Mouse (Mus musculus): ENCODE measurements around the gene Hils1. TPM values are rescaled to one million over a fixed set of nuclear protein-coding genes. Genes with fewer than 3 reads are reported as not detected.
A peak's percentile ranks its signal among the peaks of the same experiment; 100 is the strongest.

Gene Hils1
- polyA plus RNA-seq, 1 experiment from 2014 or later = not detected

DNA sequence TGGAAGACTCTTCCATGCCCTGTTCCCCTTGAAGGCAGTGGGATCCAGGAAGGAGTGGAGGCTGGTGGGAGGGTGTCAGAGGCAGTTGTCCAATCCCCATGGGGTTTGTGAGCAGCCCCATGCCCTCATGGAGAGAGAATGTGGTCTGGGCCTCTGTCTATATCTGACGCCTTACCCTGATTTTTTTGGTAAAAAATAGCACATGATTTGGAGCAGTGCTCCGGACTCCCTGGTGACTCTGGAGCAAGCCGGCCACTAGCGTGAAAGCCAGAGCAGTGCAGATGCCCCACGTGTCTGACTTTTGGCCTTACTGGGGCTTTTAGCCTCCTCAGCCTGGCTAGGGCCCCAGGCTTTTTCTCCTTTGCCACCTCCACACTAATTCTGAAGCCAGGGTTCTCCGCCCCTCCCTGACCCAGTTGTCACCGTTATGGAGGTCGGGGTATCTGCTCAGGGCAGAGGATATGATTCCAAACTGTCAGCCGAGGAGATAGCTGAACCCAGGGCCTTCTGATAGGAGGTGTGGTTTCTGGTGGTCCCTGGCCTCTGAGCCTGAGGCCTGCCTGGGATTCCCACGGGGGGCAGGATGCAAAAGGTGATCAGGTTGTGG, 26.9 kb downstream of the Hils1 start:
- peaks cover 18% of the 10 kb centered on the region for H3K36me3 ChIP-seq (ENCODE audit: control insufficient read depth, insufficient read depth, low read length)
- H3K27ac ChIP-seq (ENCODE audit: low read length) = peak overlapping the region; percentile 41; the same call in 1 of the 2 replicates
- peak overlapping the region; percentile 93 for H3K9ac ChIP-seq (ENCODE audit: low read length)
- peaks cover 45% of the 10 kb centered on the region for H3K4me1 ChIP-seq (replicated peaks; ENCODE audit: control insufficient read depth, insufficient read depth, low read length)
- no peak for ATAC-seq (ENCODE audit: low read depth)
- H3K4me2 ChIP-seq (ENCODE audit: low read depth, low read length) = peak overlapping the region; percentile 96
- peak overlapping the region; percentile 89 for H3K4me3 ChIP-seq (ENCODE audit: low read length)
- no peaks in the 10 kb centered on the region for H3K9me3 ChIP-seq (ENCODE audit: control insufficient read depth, low read length)
- 36% methylated on average over 10 of the region's 10 CpGs for WGBS
- no peaks in the 10 kb centered on the region for H3K27me3 ChIP-seq (ENCODE audit: control insufficient read depth, insufficient read depth, low read depth, low read length)

DNA sequence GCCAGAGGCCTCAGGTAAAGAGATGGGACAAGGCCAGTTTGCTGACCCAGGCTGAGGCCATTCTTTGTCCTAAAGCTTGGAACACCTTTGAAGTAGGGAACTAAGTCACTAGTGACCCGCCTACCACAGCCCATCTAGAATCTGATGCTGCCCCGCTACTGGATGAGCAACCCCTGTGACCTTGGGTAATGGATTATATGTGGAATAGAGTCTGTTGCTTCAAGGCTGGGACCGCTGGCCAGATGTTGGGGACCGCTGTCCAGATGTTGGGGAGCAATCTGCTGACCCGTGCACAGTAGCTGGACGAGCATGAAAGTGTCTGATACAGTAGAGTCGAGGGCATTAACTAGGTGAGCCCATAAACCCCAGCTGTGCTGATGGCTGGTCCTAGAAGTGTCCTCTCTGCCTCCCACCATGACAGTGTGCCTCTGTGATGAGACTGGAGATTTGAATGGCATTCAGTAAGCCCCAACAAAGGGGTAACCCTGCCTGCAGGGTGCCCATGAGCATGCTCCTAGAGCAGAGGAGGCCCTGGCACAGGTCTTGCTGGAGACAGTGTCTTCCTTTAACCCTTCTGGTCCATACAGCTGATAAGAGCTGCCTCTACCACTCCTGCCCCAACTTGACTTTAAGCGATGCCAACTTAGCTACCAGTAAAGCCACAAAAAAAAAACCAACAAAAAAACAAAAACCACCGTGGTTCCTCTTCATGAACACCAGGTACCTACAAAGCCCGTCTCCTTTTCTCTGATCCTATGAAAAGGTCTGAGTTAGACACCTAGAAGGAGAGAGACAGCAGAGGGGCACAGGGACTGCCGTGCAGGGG, 27.8 kb downstream of the Hils1 start:
- Histone ChIP-seq H3K4me2 (ENCODE audit: low read depth, low read length) (peak overlapping the region; percentile 96), H3K9ac (ENCODE audit: low read length) (peak overlapping the region; percentile 93), H3K9me3 (ENCODE audit: control insufficient read depth, low read length) (no peaks in the 10 kb centered on the region), H3K27ac (ENCODE audit: low read length) (no peak overlapping the region), H3K4me1 (replicated peaks; ENCODE audit: control insufficient read depth, insufficient read depth, low read length) (peaks cover 41% of the 10 kb centered on the region), H3K4me3 (ENCODE audit: low read length) (peak overlapping the region; percentile 89), H3K27me3 (ENCODE audit: control insufficient read depth, insufficient read depth, low read depth, low read length) (no peaks in the 10 kb centered on the region), H3K36me3 (ENCODE audit: control insufficient read depth, insufficient read depth, low read length) (peaks cover 18% of the 10 kb centered on the region)
- WGBS = 74% methylated on average over 11 of the region's 11 CpGs
- ATAC-seq (ENCODE audit: low read depth) = no peak

DNA sequence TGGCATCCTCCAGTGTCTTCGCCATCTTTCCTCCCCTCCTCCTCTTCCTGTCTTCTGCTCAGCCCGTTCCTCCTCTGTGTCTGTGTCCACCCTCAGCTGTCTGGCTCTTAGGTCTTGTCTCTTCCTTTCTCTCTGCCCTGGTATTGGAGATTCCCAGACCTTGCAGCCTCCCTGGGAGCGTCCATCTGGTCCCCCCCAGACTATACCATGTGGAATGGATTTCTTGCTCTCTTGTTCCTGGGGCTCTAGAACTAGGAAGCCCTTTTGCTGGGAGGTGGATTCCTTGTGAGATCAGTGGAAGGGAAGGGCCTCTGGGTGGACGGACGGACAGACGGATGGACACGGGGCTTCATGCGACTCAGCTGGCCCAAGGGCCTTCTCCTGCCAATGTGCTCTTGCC, 28.7 kb downstream of the Hils1 start:
- no peaks in the 10 kb centered on the region for H3K9me3 ChIP-seq (ENCODE audit: control insufficient read depth, low read length)
- peaks cover 44% of the 10 kb centered on the region for H3K4me1 ChIP-seq (replicated peaks; ENCODE audit: control insufficient read depth, insufficient read depth, low read length)
- ATAC-seq (ENCODE audit: low read depth) = no peak
- H3K36me3 ChIP-seq (ENCODE audit: control insufficient read depth, insufficient read depth, low read length) = peaks cover 21% of the 10 kb centered on the region
- 81% methylated on average over 8 of the region's 8 CpGs for WGBS
- no peak overlapping the region for H3K4me2 ChIP-seq (ENCODE audit: low read depth, low read length)
- no peaks in the 10 kb centered on the region for H3K27me3 ChIP-seq (ENCODE audit: control insufficient read depth, insufficient read depth, low read depth, low read length)
- no peak overlapping the region for H3K9ac ChIP-seq (ENCODE audit: low read length)
- no peak overlapping the region for H3K27ac ChIP-seq (ENCODE audit: low read length)
- H3K4me3 ChIP-seq (ENCODE audit: low read length) = no peak overlapping the region

DNA sequence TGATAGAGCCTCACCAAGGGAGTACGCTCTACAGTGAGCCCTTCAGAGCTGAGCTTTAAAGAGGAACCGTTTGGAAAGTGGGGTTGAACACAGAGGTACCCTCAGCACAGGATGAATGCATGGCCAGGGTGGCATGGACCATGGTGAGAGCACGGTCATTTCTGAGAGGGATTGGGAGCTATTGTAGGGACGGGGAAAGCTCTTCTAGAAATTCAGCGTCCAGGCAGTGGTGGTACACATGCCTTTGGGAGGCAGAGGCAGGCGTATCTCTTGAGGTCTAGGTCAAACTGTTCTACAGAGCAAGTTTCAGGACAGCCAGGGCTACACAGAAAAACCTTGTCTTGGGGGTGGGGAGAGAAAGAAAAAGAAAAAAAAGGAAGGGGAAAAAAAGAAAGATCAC, 29.6 kb downstream of the Hils1 start:
- WGBS = 90% methylated on average over 6 of the region's 6 CpGs
- H3K4me2 ChIP-seq (ENCODE audit: low read depth, low read length) = no peak overlapping the region
- H3K36me3 ChIP-seq (ENCODE audit: control insufficient read depth, insufficient read depth, low read length) = peaks cover 28% of the 10 kb centered on the region

DNA sequence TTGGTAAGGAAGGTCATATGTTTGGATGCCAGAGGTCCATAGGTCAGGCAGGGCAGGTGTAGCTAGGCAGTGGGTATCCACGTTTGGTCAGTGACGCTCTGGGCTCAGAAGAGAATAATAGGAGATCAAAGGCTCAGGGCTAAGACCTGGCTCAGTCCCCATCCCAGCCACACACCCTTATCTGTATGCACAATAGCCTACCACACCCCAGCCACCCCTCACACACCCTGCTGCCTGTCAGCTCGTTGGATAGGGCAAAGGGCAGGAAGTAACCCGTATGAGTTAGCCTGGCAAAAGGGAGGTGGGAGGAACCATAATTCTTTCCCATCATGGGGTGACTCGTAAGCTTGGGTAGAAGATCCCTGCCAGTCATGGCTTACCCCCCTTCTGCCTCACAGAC, 30.2 kb downstream of the Hils1 start:
- ATAC-seq (ENCODE audit: low read depth) = no peak
- H3K9me3 ChIP-seq (ENCODE audit: control insufficient read depth, low read length) = no peaks in the 10 kb centered on the region
- peaks cover 34% of the 10 kb centered on the region for H3K36me3 ChIP-seq (ENCODE audit: control insufficient read depth, insufficient read depth, low read length)
- 47% methylated on average over 5 of the region's 5 CpGs for WGBS
- no peak overlapping the region for H3K27ac ChIP-seq (ENCODE audit: low read length)
- no peak overlapping the region for H3K4me3 ChIP-seq (ENCODE audit: low read length)
- no peak overlapping the region for H3K9ac ChIP-seq (ENCODE audit: low read length)
- H3K27me3 ChIP-seq (ENCODE audit: control insufficient read depth, insufficient read depth, low read depth, low read length) = no peaks in the 10 kb centered on the region
- H3K4me1 ChIP-seq (replicated peaks; ENCODE audit: control insufficient read depth, insufficient read depth, low read length) = peaks cover 42% of the 10 kb centered on the region
- no peak overlapping the region for H3K4me2 ChIP-seq (ENCODE audit: low read depth, low read length)

More for the DNA sequence above, 29.6 kb downstream of the Hils1 start:
- no peak for ATAC-seq (ENCODE audit: low read depth)
- Histone ChIP-seq H3K27ac (ENCODE audit: low read length) (no peak overlapping the region), H3K9me3 (ENCODE audit: control insufficient read depth, low read length) (no peaks in the 10 kb centered on the region), H3K27me3 (ENCODE audit: control insufficient read depth, insufficient read depth, low read depth, low read length) (no peaks in the 10 kb centered on the region), H3K4me1 (replicated peaks; ENCODE audit: control insufficient read depth, insufficient read depth, low read length) (peaks cover 45% of the 10 kb centered on the region), H3K9ac (ENCODE audit: low read length) (no peak overlapping the region), H3K4me3 (ENCODE audit: low read length) (no peak overlapping the region)

DNA sequence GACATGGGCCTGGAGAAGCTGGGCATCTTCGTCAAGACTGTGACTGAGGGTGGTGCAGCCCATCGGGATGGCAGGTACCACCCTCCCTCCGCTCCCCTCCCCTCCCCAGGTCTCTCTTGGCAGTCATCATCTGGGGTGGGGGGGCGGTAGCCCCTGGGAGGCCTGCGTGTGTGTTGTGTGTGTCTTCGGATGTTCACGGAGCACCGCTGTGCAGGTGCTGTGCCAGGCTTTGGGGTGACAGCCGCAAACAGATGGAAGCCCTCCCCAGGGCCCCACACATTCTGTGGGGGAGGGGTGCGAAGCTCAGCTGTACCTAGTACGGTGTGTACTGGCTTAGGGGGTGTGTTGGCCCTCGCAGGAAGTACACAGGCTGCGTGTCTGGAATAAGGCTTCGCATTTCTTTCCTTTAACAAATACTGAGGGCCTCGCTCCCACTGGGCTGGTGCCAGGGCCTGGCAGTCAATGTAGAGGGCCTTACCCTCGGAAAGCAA, 30.7 kb downstream of the Hils1 start:
- Histone ChIP-seq H3K4me3 (ENCODE audit: low read length) (no peak overlapping the region), H3K4me1 (replicated peaks; ENCODE audit: control insufficient read depth, insufficient read depth, low read length) (peaks cover 38% of the 10 kb centered on the region), H3K4me2 (ENCODE audit: low read depth, low read length) (no peak overlapping the region), H3K9ac (ENCODE audit: low read length) (no peak overlapping the region), H3K27me3 (ENCODE audit: control insufficient read depth, insufficient read depth, low read depth, low read length) (no peaks in the 10 kb centered on the region), H3K36me3 (ENCODE audit: control insufficient read depth, insufficient read depth, low read length) (peaks cover 36% of the 10 kb centered on the region), H3K9me3 (ENCODE audit: control insufficient read depth, low read length) (no peaks in the 10 kb centered on the region), H3K27ac (ENCODE audit: low read length) (no peak overlapping the region)
- 66% methylated on average over 16 of the region's 16 CpGs for whole genome bisulfite sequencing
- ATAC-seq (ENCODE audit: low read depth) = no peak

DNA sequence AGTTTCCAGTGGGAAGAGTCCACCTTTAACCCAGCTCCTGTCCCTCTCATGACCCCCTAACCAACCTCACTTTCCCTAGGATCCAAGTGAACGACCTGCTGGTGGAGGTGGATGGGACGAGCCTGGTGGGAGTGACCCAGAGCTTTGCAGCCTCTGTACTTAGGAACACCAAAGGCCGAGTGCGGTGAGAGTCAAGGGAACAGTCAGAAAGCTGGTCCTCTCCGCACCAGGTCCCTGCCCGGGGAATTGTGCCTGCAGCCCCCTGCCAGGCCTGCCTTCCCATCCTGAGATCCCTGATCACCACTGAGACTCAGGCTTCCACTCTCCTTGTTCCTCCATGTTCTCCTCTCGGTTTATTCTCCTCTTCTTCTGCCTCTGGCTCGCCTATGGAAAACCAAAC, 32.7 kb downstream of the Hils1 start:
- 71% methylated on average over 8 of the region's 8 CpGs for WGBS
- no peaks in the 10 kb centered on the region for H3K9me3 ChIP-seq (ENCODE audit: control insufficient read depth, low read length)
- no peak overlapping the region for H3K4me3 ChIP-seq (ENCODE audit: low read length)
- H3K4me2 ChIP-seq (ENCODE audit: low read depth, low read length) = no peak overlapping the region
- no peak overlapping the region for H3K9ac ChIP-seq (ENCODE audit: low read length)
- no peak for ATAC-seq (ENCODE audit: low read depth)
- peaks cover 18% of the 10 kb centered on the region for H3K4me1 ChIP-seq (replicated peaks; ENCODE audit: control insufficient read depth, insufficient read depth, low read length)
- no peaks in the 10 kb centered on the region for H3K27me3 ChIP-seq (ENCODE audit: control insufficient read depth, insufficient read depth, low read depth, low read length)
- peaks cover 39% of the 10 kb centered on the region for H3K36me3 ChIP-seq (ENCODE audit: control insufficient read depth, insufficient read depth, low read length)
- H3K27ac ChIP-seq (ENCODE audit: low read length) = peak overlapping the region; percentile 76

DNA sequence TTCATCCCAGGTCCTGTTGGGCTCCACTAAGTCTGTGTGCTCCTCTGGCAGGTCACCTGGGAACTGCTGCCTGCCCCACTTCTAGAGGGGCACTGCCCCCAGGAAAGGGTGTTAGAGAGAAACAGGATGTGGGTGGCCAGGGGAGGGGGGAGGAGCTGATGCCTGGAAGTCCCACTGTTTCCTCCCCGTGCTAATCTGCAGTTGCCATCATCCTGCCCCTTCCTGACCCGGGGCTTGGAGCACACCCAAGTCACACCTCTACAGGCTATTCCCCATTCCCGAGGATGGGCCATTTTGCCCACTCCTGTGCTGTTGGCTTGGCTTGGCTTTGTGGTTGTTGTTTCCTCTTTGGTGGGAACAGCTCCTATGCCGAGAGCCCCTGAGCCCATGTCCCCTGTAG, 33.2 kb downstream of the Hils1 start:
- Histone ChIP-seq H3K27ac (ENCODE audit: low read length) (peak overlapping the region; percentile 76), H3K4me2 (ENCODE audit: low read depth, low read length) (no peak overlapping the region; the same call in 1 of the 2 replicates), H3K9me3 (ENCODE audit: control insufficient read depth, low read length) (no peaks in the 10 kb centered on the region), H3K27me3 (ENCODE audit: control insufficient read depth, insufficient read depth, low read depth, low read length) (no peaks in the 10 kb centered on the region), H3K36me3 (ENCODE audit: control insufficient read depth, insufficient read depth, low read length) (peaks cover 42% of the 10 kb centered on the region), H3K4me1 (replicated peaks; ENCODE audit: control insufficient read depth, insufficient read depth, low read length) (peaks cover 13% of the 10 kb centered on the region), H3K9ac (ENCODE audit: low read length) (no peak overlapping the region), H3K4me3 (ENCODE audit: low read length) (no peak overlapping the region)
- 19% methylated on average over 4 of the region's 4 CpGs for whole genome bisulfite sequencing
- ATAC-seq (ENCODE audit: low read depth) = peak; percentile 33

DNA sequence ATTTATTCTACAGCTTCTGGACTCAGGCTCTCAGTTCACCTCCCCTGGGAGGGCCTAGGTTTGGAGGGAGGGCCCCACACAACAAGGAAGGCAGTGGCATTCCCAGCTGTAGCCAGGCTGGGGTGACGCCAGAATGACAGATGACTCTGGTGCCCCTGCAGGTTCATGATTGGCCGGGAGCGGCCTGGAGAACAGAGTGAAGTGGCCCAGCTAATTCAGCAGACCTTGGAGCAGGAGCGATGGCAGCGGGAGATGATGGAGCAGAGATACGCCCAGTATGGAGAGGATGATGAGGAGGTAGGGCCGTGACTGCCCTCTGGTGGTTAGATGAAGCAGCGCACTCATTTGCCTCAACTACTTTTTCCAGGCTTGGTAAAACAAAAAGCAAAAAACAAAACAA, 33.7 kb downstream of the Hils1 start:
- Histone ChIP-seq H3K9ac (ENCODE audit: low read length) (no peak overlapping the region), H3K27ac (ENCODE audit: low read length) (peak overlapping the region; percentile 40), H3K9me3 (ENCODE audit: control insufficient read depth, low read length) (no peaks in the 10 kb centered on the region), H3K36me3 (ENCODE audit: control insufficient read depth, insufficient read depth, low read length) (peaks cover 42% of the 10 kb centered on the region), H3K27me3 (ENCODE audit: control insufficient read depth, insufficient read depth, low read depth, low read length) (no peaks in the 10 kb centered on the region), H3K4me2 (ENCODE audit: low read depth, low read length) (peak overlapping the region; percentile 11; the same call in 1 of the 2 replicates), H3K4me1 (replicated peaks; ENCODE audit: control insufficient read depth, insufficient read depth, low read length) (peaks cover 10% of the 10 kb centered on the region), H3K4me3 (ENCODE audit: low read length) (no peak overlapping the region)
- 1% methylated on average over 8 of the region's 8 CpGs for WGBS
- ATAC-seq (ENCODE audit: low read depth) = peak; percentile 59

Measured in lung, embryonic 16.5 days (tissue).